Mouse (Mus musculus) stomach, embryonic 15.5 days (tissue): Measurements from ENCODE around the gene Gadd45b. TPM values are rescaled to one million over a fixed set of nuclear protein-coding genes. Genes with fewer than 3 reads are reported as not detected.

ENCODE experiments used
- polyA plus RNA-seq: library from polyadenylated mRNA; unstranded; fragments of >200 nt; fragmentation: Nextera tagmentation; extraction: Ambion mirVana; gene quantifications from 2 replicates; pipeline ENCODE4 v1.2.1, GENCODE M21; 2015

Gadd45b gene
- polyA plus RNA-seq, 1 experiment from 2014 or later, result 33.6 TPM

Other genes starting within 250 kb of the Gadd45b start
- gene Mob3a, start 228.1 kb upstream of the Gadd45b start, polyA plus RNA-seq, result 46.2 and 47.5 TPM in 2 replicates
- gene Izumo4, start 227.9 kb upstream of the Gadd45b start, polyA plus RNA-seq, result 27.1 and 32.0 TPM in 2 replicates
- 76.1 and 82.3 TPM in 2 replicates for gene Ap3d1, start 187.8 kb upstream of the Gadd45b start, polyA plus RNA-seq
- 17.3 and 17.4 TPM in 2 replicates for gene Dot1l, start 174.9 kb upstream of the Gadd45b start, polyA plus RNA-seq
- 52.6 and 62.0 TPM in 2 replicates for gene Sf3a2, start 131.9 kb upstream of the Gadd45b start, polyA plus RNA-seq
- gene Plekhj1, start 131.4 kb upstream of the Gadd45b start, polyA plus RNA-seq, result 117 and 118 TPM in 2 replicates
- gene Amh, start 124.8 kb upstream of the Gadd45b start, polyA plus RNA-seq, result not detected in 2 replicates
- 1.0 and 1.4 TPM in 2 replicates for gene Jsrp1, start 116.6 kb upstream of the Gadd45b start, polyA plus RNA-seq
- 1,556 and 1,602 TPM in 2 replicates for gene Oaz1, start 103.4 kb upstream of the Gadd45b start, polyA plus RNA-seq
- 0.24 TPM in 2 replicates for gene Lingo3, start 86.0 kb upstream of the Gadd45b start, polyA plus RNA-seq
- gene Lsm7, start 74.9 kb upstream of the Gadd45b start, polyA plus RNA-seq, result 245 and 261 TPM in 2 replicates
- 37.1 and 41.9 TPM in 2 replicates for gene Sppl2b, start 74.8 kb upstream of the Gadd45b start, polyA plus RNA-seq
- 0.06 TPM in 1 of 2 replicates, not detected in the other for gene Tmprss9, start 58.2 kb upstream of the Gadd45b start, polyA plus RNA-seq
- 317 and 334 TPM in 2 replicates for gene Timm13, start 29.1 kb upstream of the Gadd45b start, polyA plus RNA-seq
- gene Lmnb2, start 11.8 kb upstream of the Gadd45b start, polyA plus RNA-seq, result 38.1 and 46.1 TPM in 2 replicates
- gene Gng7, start 84.9 kb downstream of the Gadd45b start, polyA plus RNA-seq, result 4.8 and 4.9 TPM in 2 replicates
- 0.73 and 1.1 TPM in 2 replicates for gene Diras1, start 95.6 kb downstream of the Gadd45b start, polyA plus RNA-seq
- 17.7 and 17.9 TPM in 2 replicates for gene Slc39a3, start 107.4 kb downstream of the Gadd45b start, polyA plus RNA-seq
- 159 and 163 TPM in 2 replicates for gene Sgta, start 130.1 kb downstream of the Gadd45b start, polyA plus RNA-seq
- gene Thop1, start 140.0 kb downstream of the Gadd45b start, polyA plus RNA-seq, result 56.9 and 57.9 TPM in 2 replicates
- 10.6 and 11.4 TPM in 2 replicates for gene Creb3l3, start 168.8 kb downstream of the Gadd45b start, polyA plus RNA-seq
- 159 and 181 TPM in 2 replicates for gene Map2k2, start 175.8 kb downstream of the Gadd45b start, polyA plus RNA-seq
- 56.2 and 60.1 TPM in 2 replicates for gene Zbtb7a, start 205.1 kb downstream of the Gadd45b start, polyA plus RNA-seq
- 41.8 and 44.9 TPM in 2 replicates for gene Pias4, start 237.8 kb downstream of the Gadd45b start, polyA plus RNA-seq
- gene Eef2, start 246.6 kb downstream of the Gadd45b start, polyA plus RNA-seq, result 517 and 544 TPM in 2 replicates